Mouse (Mus musculus): ENCODE data around the gene Fgfr2. TPM values are rescaled to one million over a fixed set of nuclear protein-coding genes. Genes with fewer than 3 reads are reported as not detected.

Gene Fgfr2
- polyA plus RNA-seq, 1 experiment = 1.7 TPM

GRCm38 (mm10) chr7:131553771-131554175, 1569.4 kb downstream of the Fgfr2 start:
- Histone ChIP-seq H3ac (ENCODE audit: control insufficient read depth, insufficient read length, low read depth) (peak overlapping the region; percentile 53), H3K36me3 (ENCODE audit: control insufficient read depth, insufficient read depth) (no peaks in the 10 kb centered on the region), H3K27me3 (ENCODE audit: control insufficient read depth, insufficient read depth, insufficient read length) (peaks cover 47% of the 10 kb centered on the region)

GRCm38 (mm10) chr7:131552781-131553180, 1570.4 kb downstream of the Fgfr2 start:
- Histone ChIP-seq H3K36me3 (ENCODE audit: control insufficient read depth, insufficient read depth) (no peaks in the 10 kb centered on the region), H3K27me3 (ENCODE audit: control insufficient read depth, insufficient read depth, insufficient read length) (peaks cover 56% of the 10 kb centered on the region), H3K4me3 (ENCODE audit: insufficient read depth, poor library complexity, severe bottlenecking) (no peak overlapping the region), H3ac (ENCODE audit: control insufficient read depth, insufficient read length, low read depth) (no peak overlapping the region), H3K79me2 (ENCODE audit: control insufficient read depth, insufficient read depth) (no peaks in the 10 kb centered on the region), H3K79me3 (ENCODE audit: low read depth) (no peaks in the 10 kb centered on the region)
- TF ChIP-seq MYOD1 (IDR thresholded peaks at IDR 0.05; ENCODE audit: control insufficient read depth, insufficient read length, low read depth) = no peak
- no peak for TF ChIP-seq FOSL1 (IDR thresholded peaks at IDR 0.05; ENCODE audit: insufficient read depth, low read length, poor library complexity, severe bottlenecking)
- no peak for TF ChIP-seq CEBPB (IDR thresholded peaks at IDR 0.05; ENCODE audit: low read depth)
- TF ChIP-seq MYOG (IDR thresholded peaks at IDR 0.05; ENCODE audit: control insufficient read depth, extremely low read depth, insufficient read length) = no peak
- no peak for TF ChIP-seq USF1 (IDR thresholded peaks at IDR 0.05; ENCODE audit: low read depth)
- no peak for TF ChIP-seq MAX (IDR thresholded peaks at IDR 0.05)
- no peak for TF ChIP-seq CTCF (IDR thresholded peaks at IDR 0.05; ENCODE audit: control insufficient read depth, insufficient read depth, insufficient read length)

More at GRCm38 (mm10) chr7:131553771-131554175, 1569.4 kb downstream of the Fgfr2 start:
- Histone ChIP-seq H3K4me3 (ENCODE audit: insufficient read depth, poor library complexity, severe bottlenecking) (peak overlapping the region; percentile 34), H3K79me3 (ENCODE audit: low read depth) (no peaks in the 10 kb centered on the region), H3K79me2 (ENCODE audit: control insufficient read depth, insufficient read depth) (no peaks in the 10 kb centered on the region)
- TF ChIP-seq USF1 (IDR thresholded peaks at IDR 0.05; ENCODE audit: low read depth) (no peak), MAX (IDR thresholded peaks at IDR 0.05) (peak; percentile 23)

- Histone ChIP-seq H3K4me3 (ENCODE audit: insufficient read depth, poor library complexity, severe bottlenecking) (no peak overlapping the region), H3ac (ENCODE audit: control insufficient read depth, insufficient read length, low read depth) (no peak overlapping the region), H3K79me2 (ENCODE audit: control insufficient read depth, insufficient read depth) (no peaks in the 10 kb centered on the region), H3K27me3 (ENCODE audit: control insufficient read depth, insufficient read depth, insufficient read length) (peaks cover 63% of the 10 kb centered on the region), H3K36me3 (ENCODE audit: control insufficient read depth, insufficient read depth) (no peaks in the 10 kb centered on the region), H3K79me3 (ENCODE audit: low read depth) (no peaks in the 10 kb centered on the region)
- TF ChIP-seq MYOD1 (IDR thresholded peaks at IDR 0.05; ENCODE audit: control insufficient read depth, insufficient read length, low read depth) (no peak), CEBPB (IDR thresholded peaks at IDR 0.05; ENCODE audit: low read depth) (no peak), CTCF (IDR thresholded peaks at IDR 0.05; ENCODE audit: control insufficient read depth, insufficient read depth, insufficient read length) (no peak), FOSL1 (IDR thresholded peaks at IDR 0.05; ENCODE audit: insufficient read depth, low read length, poor library complexity, severe bottlenecking) (no peak), MYOG (IDR thresholded peaks at IDR 0.05; ENCODE audit: control insufficient read depth, extremely low read depth, insufficient read length) (no peak), USF1 (IDR thresholded peaks at IDR 0.05; ENCODE audit: low read depth) (no peak)
Observed at GRCm38 (mm10) chr7:131551931-131552741, 1571.0 kb downstream of the Fgfr2 start.

- TF ChIP-seq USF1 (IDR thresholded peaks at IDR 0.05; ENCODE audit: low read depth) (no peak), MYOD1 (IDR thresholded peaks at IDR 0.05; ENCODE audit: control insufficient read depth, insufficient read length, low read depth) (no peak), CTCF (IDR thresholded peaks at IDR 0.05; ENCODE audit: control insufficient read depth, insufficient read depth, insufficient read length) (no peak), MYOG (IDR thresholded peaks at IDR 0.05; ENCODE audit: control insufficient read depth, extremely low read depth, insufficient read length) (no peak), MAX (IDR thresholded peaks at IDR 0.05) (no peak), FOSL1 (IDR thresholded peaks at IDR 0.05; ENCODE audit: insufficient read depth, low read length, poor library complexity, severe bottlenecking) (no peak), CEBPB (IDR thresholded peaks at IDR 0.05; ENCODE audit: low read depth) (no peak)
- H3K79me2 ChIP-seq (ENCODE audit: control insufficient read depth, insufficient read depth) = no peaks in the 10 kb centered on the region
- no peak overlapping the region for H3ac ChIP-seq (ENCODE audit: control insufficient read depth, insufficient read length, low read depth)
- H3K79me3 ChIP-seq (ENCODE audit: low read depth) = no peaks in the 10 kb centered on the region
- peaks cover 68% of the 10 kb centered on the region for H3K27me3 ChIP-seq (ENCODE audit: control insufficient read depth, insufficient read depth, insufficient read length)
- no peaks in the 10 kb centered on the region for H3K36me3 ChIP-seq (ENCODE audit: control insufficient read depth, insufficient read depth)
- H3K4me3 ChIP-seq (ENCODE audit: insufficient read depth, poor library complexity, severe bottlenecking) = no peak overlapping the region
Observed at GRCm38 (mm10) chr7:131551471-131551870, 1571.7 kb downstream of the Fgfr2 start.

GRCm38 (mm10) chr7:131548473-131548872, 1574.7 kb downstream of the Fgfr2 start, which contains the start of gene Hmx2:
Hmx2 (plus strand) TSS chr7:131548773.
- no peak within 1 kb of the TSS for H3ac ChIP-seq (ENCODE audit: control insufficient read depth, insufficient read length, low read depth)

More at GRCm38 (mm10) chr7:131548473-131548872, 1574.7 kb downstream of the Fgfr2 start, which contains the start of gene Hmx2:
- TF ChIP-seq MYOG (IDR thresholded peaks at IDR 0.05; ENCODE audit: control insufficient read depth, extremely low read depth, insufficient read length) (no peak), USF1 (IDR thresholded peaks at IDR 0.05; ENCODE audit: low read depth) (no peak), CEBPB (IDR thresholded peaks at IDR 0.05; ENCODE audit: low read depth) (no peak), FOSL1 (IDR thresholded peaks at IDR 0.05; ENCODE audit: insufficient read depth, low read length, poor library complexity, severe bottlenecking) (no peak), CTCF (IDR thresholded peaks at IDR 0.05; ENCODE audit: control insufficient read depth, insufficient read depth, insufficient read length) (no peak), MYOD1 (IDR thresholded peaks at IDR 0.05; ENCODE audit: control insufficient read depth, insufficient read length, low read depth) (no peak), MAX (IDR thresholded peaks at IDR 0.05) (no peak)
- H3K79me3 ChIP-seq (ENCODE audit: low read depth) = no peaks in the 10 kb centered on the region
- no peak within 1 kb of the TSS for H3K4me3 ChIP-seq (ENCODE audit: insufficient read depth, poor library complexity, severe bottlenecking)
- H3K27me3 ChIP-seq (ENCODE audit: control insufficient read depth, insufficient read depth, insufficient read length) = peaks cover 75% of the 10 kb centered on the region
- H3K36me3 ChIP-seq (ENCODE audit: control insufficient read depth, insufficient read depth) = no peaks in the 10 kb centered on the region
- no peaks in the 10 kb centered on the region for H3K79me2 ChIP-seq (ENCODE audit: control insufficient read depth, insufficient read depth)
